Mouse (Mus musculus): ENCODE results near the gene Lrrc45. TPM values are rescaled to one million over a fixed set of nuclear protein-coding genes. Genes with fewer than 3 reads are reported as not detected.
A peak's percentile ranks its signal among the peaks of the same experiment; 100 is the strongest.

Gene Lrrc45
- total and polyA plus RNA-seq, 2 experiments from 2014 or later = 44.8 to 51.0 TPM

DNA sequence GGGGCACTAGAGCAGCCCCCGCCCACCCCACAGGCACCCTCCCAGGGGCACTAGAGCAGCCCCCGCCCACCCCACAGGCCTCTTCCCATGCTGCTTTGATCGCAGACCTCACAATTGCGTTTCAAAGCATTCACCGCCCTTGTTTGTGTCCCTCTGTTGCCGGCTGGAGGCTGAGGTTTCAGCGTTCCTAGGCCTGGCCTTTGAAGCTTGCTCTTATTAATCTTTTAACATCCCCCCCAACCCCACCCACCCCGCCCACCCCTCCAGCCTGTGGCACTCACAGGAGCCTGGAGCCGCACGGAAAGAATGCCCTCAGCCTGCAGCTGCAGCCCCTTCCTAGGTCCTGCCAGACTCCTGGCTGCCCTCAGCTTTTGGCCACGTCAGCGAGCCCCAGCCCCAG is 6.5 kb upstream of the Lrrc45 start:
- Histone ChIP-seq H3K4me2 (ENCODE audit: low read depth, low read length, poor library complexity, severe bottlenecking) (no peak overlapping the region), H3K9ac (replicated peaks; ENCODE audit: low read length, poor library complexity, severe bottlenecking) (no peak overlapping the region), H3K36me3 (ENCODE audit: insufficient read depth, low read length) (peaks cover 24% of the 10 kb centered on the region), H3K27ac (ENCODE audit: low read depth, low read length) (no peak overlapping the region), H3K4me1 (ENCODE audit: insufficient read depth, low read length) (0 out of 2 replicates have a peak, but pooled peaks cover 4% of the 10 kb centered on the region), H3K4me3 (ENCODE audit: low read depth, low read length) (no peak overlapping the region), H3K9me3 (ENCODE audit: low read length) (no peaks in the 10 kb centered on the region), H3K27me3 (ENCODE audit: insufficient read depth, low read length) (no peaks in the 10 kb centered on the region)
- ATAC-seq (ENCODE audit: low FRiP score) = no peak
- DNase-seq (ENCODE audit: low spot score) = no peak
- no peak for TF ChIP-seq CTCF (IDR thresholded peaks at IDR 0.05)
- 9% methylated on average over 10 of the region's 12 CpGs for WGBS

DNA sequence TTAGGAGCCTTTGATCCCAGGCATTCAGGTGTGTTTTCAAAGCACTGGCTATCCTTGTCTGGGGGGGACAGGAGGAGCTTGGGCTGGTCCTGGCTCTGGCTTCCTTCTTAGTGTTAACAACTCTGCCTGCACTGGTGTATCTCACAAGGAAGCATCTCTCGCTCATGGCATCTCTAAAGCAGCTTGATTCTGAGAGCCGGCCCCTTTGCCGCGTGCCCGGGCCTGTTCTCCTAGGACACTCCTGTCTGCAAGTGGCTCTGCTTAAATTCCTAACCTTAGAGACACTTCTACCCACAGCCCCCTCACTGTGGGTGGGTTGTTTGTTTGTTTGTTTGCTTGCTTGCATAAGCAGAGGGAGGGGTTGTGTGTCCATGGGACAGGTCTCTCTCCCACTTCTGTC is 5.8 kb upstream of the Lrrc45 start:
- ATAC-seq (ENCODE audit: low FRiP score) = no peak
- Histone ChIP-seq H3K27me3 (ENCODE audit: insufficient read depth, low read length) (no peaks in the 10 kb centered on the region), H3K4me2 (ENCODE audit: low read depth, low read length, poor library complexity, severe bottlenecking) (no peak overlapping the region), H3K36me3 (ENCODE audit: insufficient read depth, low read length) (peaks cover 21% of the 10 kb centered on the region; the same call in 1 of the 2 replicates), H3K9me3 (ENCODE audit: low read length) (no peaks in the 10 kb centered on the region), H3K9ac (replicated peaks; ENCODE audit: low read length, poor library complexity, severe bottlenecking) (no peak overlapping the region), H3K27ac (ENCODE audit: low read depth, low read length) (no peak overlapping the region), H3K4me3 (ENCODE audit: low read depth, low read length) (no peak overlapping the region), H3K4me1 (ENCODE audit: insufficient read depth, low read length) (peaks cover 9% of the 10 kb centered on the region; the same call in 1 of the 2 replicates)
- DNase-seq (ENCODE audit: low spot score) = no peak
- no peak for TF ChIP-seq CTCF (IDR thresholded peaks at IDR 0.05)
- 28% methylated on average over 5 of the region's 5 CpGs for WGBS

DNA sequence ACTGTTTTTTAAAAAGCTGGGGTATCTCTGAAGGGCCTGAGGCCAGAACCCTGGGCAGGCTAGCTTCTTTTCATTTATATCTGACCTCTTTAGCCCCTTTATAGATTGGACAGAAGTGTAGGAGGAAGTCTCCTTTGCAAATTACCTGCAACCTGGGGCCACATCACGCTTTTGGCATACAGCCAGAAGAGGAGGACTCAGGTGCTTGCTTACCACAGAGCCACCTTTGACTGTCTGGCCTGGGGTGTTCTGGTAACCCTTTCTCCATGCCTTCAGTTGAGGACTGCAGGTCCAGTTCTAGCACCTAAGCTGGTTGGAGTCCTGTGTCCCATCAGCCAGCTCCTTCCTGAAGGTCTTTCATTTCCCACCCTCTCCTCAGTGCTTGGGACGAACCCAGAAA is 4.2 kb upstream of the Lrrc45 start:
- peaks cover 14% of the 10 kb centered on the region; the same call in 1 of the 2 replicates for H3K4me1 ChIP-seq (ENCODE audit: insufficient read depth, low read length)
- no peak overlapping the region for H3K4me3 ChIP-seq (ENCODE audit: low read depth, low read length)
- no peak overlapping the region for H3K27ac ChIP-seq (ENCODE audit: low read depth, low read length)
- ATAC-seq (ENCODE audit: low FRiP score) = no peak
- WGBS = 75% methylated on average over 2 of the region's 2 CpGs
- no peak for DNase-seq (ENCODE audit: low spot score)
- no peak for TF ChIP-seq CTCF (IDR thresholded peaks at IDR 0.05)
- no peak overlapping the region for H3K4me2 ChIP-seq (ENCODE audit: low read depth, low read length, poor library complexity, severe bottlenecking)
- H3K36me3 ChIP-seq (ENCODE audit: insufficient read depth, low read length) = peaks cover 21% of the 10 kb centered on the region; the same call in 1 of the 2 replicates
- no peak overlapping the region for H3K9ac ChIP-seq (replicated peaks; ENCODE audit: low read length, poor library complexity, severe bottlenecking)
- no peaks in the 10 kb centered on the region for H3K27me3 ChIP-seq (ENCODE audit: insufficient read depth, low read length)
- no peaks in the 10 kb centered on the region for H3K9me3 ChIP-seq (ENCODE audit: low read length)

DNA sequence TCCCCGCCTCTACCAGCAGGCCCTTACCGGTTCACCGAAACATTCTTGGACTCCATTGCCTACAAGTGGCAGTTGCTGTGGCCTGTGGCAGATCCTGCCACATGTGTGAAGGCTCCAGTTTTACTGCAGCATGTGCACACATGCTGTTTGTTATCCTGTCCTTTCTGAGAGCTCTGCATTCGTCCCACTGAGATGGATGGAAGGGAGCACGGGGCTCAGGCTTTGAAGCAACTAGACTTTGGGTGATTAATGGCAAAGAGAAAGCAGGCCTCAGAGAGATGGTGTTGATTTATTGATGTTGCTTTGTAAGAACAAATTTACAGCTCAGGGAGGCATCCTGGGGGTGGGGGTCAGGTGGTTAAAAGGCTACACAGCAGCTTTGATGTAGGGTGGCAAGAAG is 3.1 kb upstream of the Lrrc45 start:
- no peak overlapping the region for H3K4me2 ChIP-seq (ENCODE audit: low read depth, low read length, poor library complexity, severe bottlenecking)
- H3K4me1 ChIP-seq (ENCODE audit: insufficient read depth, low read length) = peaks cover 16% of the 10 kb centered on the region; the same call in 1 of the 2 replicates
- peaks cover 25% of the 10 kb centered on the region; the same call in 1 of the 2 replicates for H3K36me3 ChIP-seq (ENCODE audit: insufficient read depth, low read length)
- 81% methylated on average over 5 of the region's 5 CpGs for WGBS
- H3K27me3 ChIP-seq (ENCODE audit: insufficient read depth, low read length) = no peaks in the 10 kb centered on the region
- no peak for TF ChIP-seq CTCF (IDR thresholded peaks at IDR 0.05)
- H3K27ac ChIP-seq (ENCODE audit: low read depth, low read length) = no peak overlapping the region
- no peak overlapping the region for H3K4me3 ChIP-seq (ENCODE audit: low read depth, low read length)
- no peak overlapping the region for H3K9ac ChIP-seq (replicated peaks; ENCODE audit: low read length, poor library complexity, severe bottlenecking)
- no peaks in the 10 kb centered on the region for H3K9me3 ChIP-seq (ENCODE audit: low read length)
- ATAC-seq (ENCODE audit: low FRiP score) (no peak), DNase-seq (ENCODE audit: low spot score) (no peak)

DNA sequence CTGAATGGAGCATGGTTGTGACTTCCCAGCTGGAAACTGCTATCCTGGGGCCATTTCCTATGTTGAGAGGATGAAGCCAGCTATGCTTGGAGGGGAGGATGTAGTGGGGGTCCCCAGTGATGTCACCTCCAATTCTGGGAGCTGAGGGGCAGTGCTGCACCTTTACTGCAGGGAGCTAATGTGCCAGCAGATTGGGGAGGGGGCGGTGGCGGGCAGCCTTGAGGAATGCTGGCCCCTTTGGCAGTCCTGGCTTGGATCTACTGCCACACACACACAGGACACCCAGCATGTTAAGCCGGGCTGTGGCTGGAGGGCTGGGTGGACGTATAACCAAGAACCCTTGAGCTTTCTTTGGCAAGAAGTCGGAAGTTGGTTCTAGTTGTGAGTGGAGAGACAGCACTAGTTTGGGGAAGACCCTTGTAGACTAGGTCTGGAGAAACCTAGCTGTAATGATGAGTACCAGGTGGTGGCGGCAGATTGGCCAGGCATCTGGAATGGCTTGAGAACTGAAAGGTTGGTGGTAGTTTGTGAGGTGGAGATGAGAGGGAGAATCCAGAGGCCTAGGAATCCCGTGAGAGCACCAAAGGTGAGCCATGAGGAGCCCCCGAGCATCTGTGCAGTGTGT is 1.6 kb upstream of the Lrrc45 start:
- no peak for DNase-seq (ENCODE audit: low spot score)
- 63% methylated on average over 8 of the region's 8 CpGs for WGBS
- Histone ChIP-seq H3K27ac (ENCODE audit: low read depth, low read length) (no peak overlapping the region), H3K4me2 (ENCODE audit: low read depth, low read length, poor library complexity, severe bottlenecking) (peak overlapping the region; percentile 97; the same call in 1 of the 2 replicates), H3K9me3 (ENCODE audit: low read length) (no peaks in the 10 kb centered on the region), H3K36me3 (ENCODE audit: insufficient read depth, low read length) (peaks cover 30% of the 10 kb centered on the region), H3K9ac (replicated peaks; ENCODE audit: low read length, poor library complexity, severe bottlenecking) (no peak overlapping the region), H3K27me3 (ENCODE audit: insufficient read depth, low read length) (no peaks in the 10 kb centered on the region), H3K4me1 (ENCODE audit: insufficient read depth, low read length) (peaks cover 16% of the 10 kb centered on the region; the same call in 1 of the 2 replicates), H3K4me3 (ENCODE audit: low read depth, low read length) (no peak overlapping the region)
- no peak for ATAC-seq (ENCODE audit: low FRiP score)
- no peak for TF ChIP-seq CTCF (IDR thresholded peaks at IDR 0.05)

DNA sequence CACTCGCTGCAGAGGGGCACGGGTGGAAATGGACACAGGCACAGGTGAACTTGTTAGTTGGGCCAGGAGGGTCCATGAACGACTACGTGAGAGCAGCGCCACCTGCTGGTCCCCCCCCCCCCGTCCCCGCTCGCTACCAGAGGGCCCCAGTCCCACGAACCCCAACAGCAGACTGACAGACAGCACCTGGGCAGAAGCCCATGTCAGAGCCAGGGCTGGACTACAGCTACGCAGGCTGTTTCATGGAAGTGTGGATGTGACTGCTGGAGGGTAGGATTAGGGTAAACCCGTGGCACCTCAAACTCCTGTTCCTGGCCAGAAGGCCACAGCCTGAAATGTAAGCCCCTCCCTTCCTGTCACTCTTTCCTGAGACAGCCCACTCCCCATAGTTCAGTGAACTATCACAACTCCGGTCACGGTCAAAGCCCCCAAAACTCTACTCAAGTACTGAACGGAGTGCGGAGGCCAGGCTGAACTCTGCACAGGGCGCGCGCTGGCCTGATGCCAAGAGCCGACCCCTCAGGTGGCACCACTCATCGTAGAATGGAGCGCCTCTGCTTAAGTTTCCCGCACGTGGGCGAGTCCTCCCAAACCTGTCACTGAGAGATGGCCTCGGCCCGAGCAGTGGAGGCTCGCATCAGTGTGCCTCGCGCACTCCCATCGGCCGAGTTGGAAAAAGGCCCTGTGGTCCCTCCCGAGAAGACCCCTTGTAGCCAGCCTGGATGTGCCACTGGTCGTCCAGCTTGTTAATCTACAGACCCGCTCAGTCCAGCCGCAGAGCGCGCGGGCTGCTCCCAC is 755 bp upstream of the Lrrc45 start:
- WGBS = 1% methylated on average over 35 of the region's 38 CpGs
- peak overlapping the region; percentile 64 for H3K9ac ChIP-seq (replicated peaks; ENCODE audit: low read length, poor library complexity, severe bottlenecking)

More for the DNA sequence above, 755 bp upstream of the Lrrc45 start:
- peak overlapping the region; percentile 62 for H3K4me3 ChIP-seq (ENCODE audit: low read depth, low read length)
- peaks cover 16% of the 10 kb centered on the region; the same call in 1 of the 2 replicates for H3K4me1 ChIP-seq (ENCODE audit: insufficient read depth, low read length)
- no peaks in the 10 kb centered on the region for H3K9me3 ChIP-seq (ENCODE audit: low read length)
- peak overlapping the region; percentile 97 for H3K4me2 ChIP-seq (ENCODE audit: low read depth, low read length, poor library complexity, severe bottlenecking)
- peak overlapping the region; percentile 68 for H3K27ac ChIP-seq (ENCODE audit: low read depth, low read length)
- ATAC-seq (ENCODE audit: low FRiP score) (peak; percentile 35), DNase-seq (ENCODE audit: low spot score) (peak; percentile 52)
- TF ChIP-seq CTCF (IDR thresholded peaks at IDR 0.05) = peak; percentile 73
- no peaks in the 10 kb centered on the region for H3K27me3 ChIP-seq (ENCODE audit: insufficient read depth, low read length)
- peaks cover 38% of the 10 kb centered on the region for H3K36me3 ChIP-seq (ENCODE audit: insufficient read depth, low read length)

All from midbrain, postnatal 0 days (tissue).